Mouse (Mus musculus) lung, postnatal 0 days (tissue): ENCODE results near the gene Gstp3.

Source experiments
- CTCF ChIP-seq: IDR thresholded peaks from 2 replicates; pipeline ENCODE4 v1.5.1; 2016; ENCODE audit warnings: antibody characterized with exemption, mild to moderate bottlenecking
- EP300 ChIP-seq: IDR thresholded peaks from 2 replicates; pipeline ENCODE4 v1.6.1; 2016; ENCODE audit warnings: antibody characterized with exemption, mild to moderate bottlenecking, control low read depth

DNA sequence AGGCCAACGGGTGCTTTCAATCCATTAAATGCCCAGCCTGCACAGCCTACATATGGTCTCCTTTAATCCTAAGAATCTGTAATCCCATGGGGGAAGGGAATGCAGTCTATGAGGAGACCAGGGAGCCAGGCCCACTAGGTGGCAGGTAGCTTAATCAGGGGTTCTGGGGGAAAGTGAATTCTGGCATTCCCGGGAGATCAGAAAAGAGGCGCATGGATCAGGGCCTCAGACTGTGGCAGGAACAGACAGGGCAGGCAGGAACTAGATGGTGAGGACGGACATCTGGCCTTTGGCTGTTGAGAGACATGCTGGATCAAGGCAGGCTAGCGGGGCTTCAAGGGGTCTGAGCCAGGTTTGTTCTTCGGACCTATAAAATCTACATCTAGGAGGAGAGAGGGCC is 42.1 kb upstream of the Gstp3 start:
- no peak for TF ChIP-seq CTCF
- no peak for TF ChIP-seq EP300
